ENCODE assay signal across 22 mouse cellular contexts in genomic region chr5:29244769-29245168, GRCm38 (mm10). TPM values are rescaled to one million over a fixed set of nuclear protein-coding genes. Genes with fewer than 3 reads are reported as not detected.
A peak's percentile ranks its signal among the peaks of the same experiment; 100 is the strongest.
DNase-seq lines count a peak whose midpoint lies in the region; ATAC-seq and TF ChIP-seq lines count a peak whose summit lies in the region.
"Had no signal": no experiment of that assay in that cellular context is flagged by ENCODE, and none has a peak within 500 bp of the region (broad histone marks: within the 10 kb centered on the region; RNA-seq: fewer than 3 reads in every experiment).

No protein-coding gene starts in this region.

- no peak overlapping the region for H3K27ac ChIP-seq in forebrain, embryonic 13.5 days
- H3K27ac ChIP-seq in forebrain, embryonic 12.5 days: no peak overlapping the region
- no peak overlapping the region for H3K27ac ChIP-seq in hindbrain, embryonic 16.5 days (ENCODE audit: low read depth, low read length)
- no peak overlapping the region for H3K27ac ChIP-seq in hindbrain, embryonic 13.5 days
- H3K27ac ChIP-seq in forebrain, postnatal 0 days (ENCODE audit: low read depth, low read length): no peak overlapping the region
- no peak overlapping the region for H3K27ac ChIP-seq in kidney, embryonic 16.5 days (ENCODE audit: low read length)
- H3K27ac ChIP-seq: embryonic facial prominence, embryonic 13.5 days; gastrocnemius, adult 2 months; heart, embryonic 13.5 days; hindbrain, postnatal 0 days had no signal

- H3K9me3 ChIP-seq in forebrain, embryonic 13.5 days (replicated peaks): no peaks in the 10 kb centered on the region
- H3K9me3 ChIP-seq in forebrain, embryonic 12.5 days: no peaks in the 10 kb centered on the region
- peaks cover 3% of the 10 kb centered on the region; the same call in 1 of the 2 replicates for H3K9me3 ChIP-seq in hindbrain, embryonic 16.5 days (ENCODE audit: control insufficient read depth, low read length)
- H3K9me3 ChIP-seq in hindbrain, embryonic 13.5 days: no peaks in the 10 kb centered on the region
- H3K9me3 ChIP-seq in forebrain, postnatal 0 days (ENCODE audit: low read length): no peaks in the 10 kb centered on the region
- no peaks in the 10 kb centered on the region for H3K9me3 ChIP-seq in kidney, embryonic 16.5 days (ENCODE audit: low read length)
- H3K9me3 ChIP-seq: embryonic facial prominence, embryonic 13.5 days; G1E; heart, embryonic 13.5 days had no signal

- no peaks in the 10 kb centered on the region for H3K4me1 ChIP-seq in forebrain, embryonic 13.5 days
- no peaks in the 10 kb centered on the region for H3K4me1 ChIP-seq in forebrain, embryonic 12.5 days
- H3K4me1 ChIP-seq in hindbrain, embryonic 16.5 days (ENCODE audit: control insufficient read depth, insufficient read depth, low read depth, low read length): no peaks in the 10 kb centered on the region
- H3K4me1 ChIP-seq in hindbrain, embryonic 13.5 days (replicated peaks): no peaks in the 10 kb centered on the region
- H3K4me1 ChIP-seq in forebrain, postnatal 0 days (ENCODE audit: insufficient read depth): no peaks in the 10 kb centered on the region
- no peaks in the 10 kb centered on the region for H3K4me1 ChIP-seq in kidney, embryonic 16.5 days (ENCODE audit: insufficient read depth, low read length)
- H3K4me1 ChIP-seq: embryonic facial prominence, embryonic 13.5 days; heart, embryonic 13.5 days had no signal

- no peaks in the 10 kb centered on the region for H3K27me3 ChIP-seq in forebrain, embryonic 13.5 days
- H3K27me3 ChIP-seq in forebrain, embryonic 12.5 days: no peaks in the 10 kb centered on the region
- H3K27me3 ChIP-seq in hindbrain, embryonic 16.5 days (replicated peaks; ENCODE audit: control insufficient read depth, insufficient read depth, low read length): no peaks in the 10 kb centered on the region
- H3K27me3 ChIP-seq in hindbrain, embryonic 13.5 days: no peaks in the 10 kb centered on the region
- no peaks in the 10 kb centered on the region for H3K27me3 ChIP-seq in forebrain, postnatal 0 days (ENCODE audit: insufficient read depth, low read length)
- H3K27me3 ChIP-seq in kidney, embryonic 16.5 days (ENCODE audit: insufficient read depth, low read length): no peaks in the 10 kb centered on the region
- H3K27me3 ChIP-seq: embryonic facial prominence, embryonic 13.5 days; heart, embryonic 13.5 days had no signal

- peak; percentile 51 for DNase-seq in brain, adult 2 months (ENCODE audit: low read depth, low spot score)
- DNase-seq in forebrain, postnatal 0 days: peak; percentile 47
- DNase-seq: adrenal gland, adult 8-10 months; adrenal gland, postnatal 36 days; B cell, adult 2 months; cerebellum, adult 18-20 months; cerebellum, adult 9-11 months; cerebellum, postnatal 36 days; gastrocnemius, adult 2 months; gastrocnemius, postnatal 25 days; heart, postnatal 36 days had no signal

- H3K4me2 ChIP-seq in forebrain, embryonic 13.5 days: no peak overlapping the region
- no peak overlapping the region for H3K4me2 ChIP-seq in forebrain, embryonic 12.5 days
- H3K4me2 ChIP-seq in hindbrain, embryonic 16.5 days (ENCODE audit: low read length): no peak overlapping the region
- no peak overlapping the region for H3K4me2 ChIP-seq in hindbrain, embryonic 13.5 days
- H3K4me2 ChIP-seq in forebrain, postnatal 0 days (ENCODE audit: low read depth): no peak overlapping the region
- H3K4me2 ChIP-seq in kidney, embryonic 16.5 days (replicated peaks; ENCODE audit: low read depth, low read length): no peak overlapping the region
- H3K4me2 ChIP-seq: embryonic facial prominence, embryonic 13.5 days; heart, embryonic 13.5 days had no signal

- no peak for TF ChIP-seq CTCF in forebrain, postnatal 0 days (IDR thresholded peaks at IDR 0.05; ENCODE audit: low read depth)

- no peaks in the 10 kb centered on the region for H3K36me3 ChIP-seq in forebrain, embryonic 13.5 days (ENCODE audit: poor library complexity, severe bottlenecking)
- H3K36me3 ChIP-seq in forebrain, embryonic 12.5 days (replicated peaks): no peaks in the 10 kb centered on the region
- no peaks in the 10 kb centered on the region for H3K36me3 ChIP-seq in hindbrain, embryonic 16.5 days (ENCODE audit: control insufficient read depth, insufficient read depth, low read length)
- H3K36me3 ChIP-seq in hindbrain, embryonic 13.5 days: peaks cover 7% of the 10 kb centered on the region; the same call in 1 of the 2 replicates
- 0 out of 2 replicates have a peak, but pooled peaks cover 4% of the 10 kb centered on the region for H3K36me3 ChIP-seq in forebrain, postnatal 0 days (ENCODE audit: insufficient read depth)
- H3K36me3 ChIP-seq in kidney, embryonic 16.5 days (ENCODE audit: insufficient read depth, low read length): no peaks in the 10 kb centered on the region
- H3K36me3 ChIP-seq: embryonic facial prominence, embryonic 13.5 days; G1E; heart, embryonic 13.5 days had no signal

- peak; percentile 83; the same call in 1 of the 2 replicates for ATAC-seq in forebrain, embryonic 13.5 days
- no peak for ATAC-seq in forebrain, embryonic 12.5 days (ENCODE audit: low FRiP score)
- peak; percentile 37; the same call in 1 of the 2 replicates for ATAC-seq in hindbrain, embryonic 16.5 days
- ATAC-seq in hindbrain, embryonic 13.5 days (ENCODE audit: low FRiP score): no peak
- ATAC-seq in forebrain, postnatal 0 days: peak; percentile 82
- ATAC-seq in kidney, embryonic 16.5 days (ENCODE audit: low FRiP score, low TSS enrichment): no peak
- ATAC-seq: CD4-positive, CD25-positive, alpha-beta regulatory T cell, adult 4 months; hindbrain, postnatal 0 days had no signal

- no peak overlapping the region for H3K4me3 ChIP-seq in forebrain, embryonic 13.5 days
- no peak overlapping the region for H3K4me3 ChIP-seq in forebrain, embryonic 12.5 days (replicated peaks)
- H3K4me3 ChIP-seq in hindbrain, embryonic 16.5 days (ENCODE audit: low read length): no peak overlapping the region
- H3K4me3 ChIP-seq in hindbrain, embryonic 13.5 days: no peak overlapping the region
- no peak overlapping the region for H3K4me3 ChIP-seq in forebrain, postnatal 0 days (ENCODE audit: low read depth, low read length)
- H3K4me3 ChIP-seq in kidney, embryonic 16.5 days (ENCODE audit: low read length): no peak overlapping the region
- H3K4me3 ChIP-seq: embryonic facial prominence, embryonic 13.5 days; gastrocnemius, adult 2 months; heart, embryonic 13.5 days had no signal

- H3K9ac ChIP-seq in forebrain, embryonic 13.5 days: no peak overlapping the region
- no peak overlapping the region for H3K9ac ChIP-seq in forebrain, embryonic 12.5 days
- no peak overlapping the region for H3K9ac ChIP-seq in hindbrain, embryonic 16.5 days (ENCODE audit: low read depth, low read length)
- H3K9ac ChIP-seq in hindbrain, embryonic 13.5 days: no peak overlapping the region
- no peak overlapping the region for H3K9ac ChIP-seq in forebrain, postnatal 0 days
- no peak overlapping the region for H3K9ac ChIP-seq in kidney, embryonic 16.5 days (replicated peaks; ENCODE audit: low read length)
- H3K9ac ChIP-seq: embryonic facial prominence, embryonic 13.5 days; heart, embryonic 13.5 days had no signal

- no CpG with 5 or more reads among the region's 1 CpGs for WGBS in forebrain, embryonic 13.5 days
- WGBS in forebrain, embryonic 12.5 days: no CpG with 5 or more reads among the region's 1 CpGs
- 80% methylated on average over 1 of the region's 1 CpGs for WGBS in hindbrain, embryonic 16.5 days
- no CpG with 5 or more reads among the region's 1 CpGs for WGBS in hindbrain, embryonic 13.5 days
- WGBS in forebrain, postnatal 0 days: 38% methylated on average over 1 of the region's 1 CpGs
- WGBS in kidney, embryonic 16.5 days: no CpG with 5 or more reads among the region's 1 CpGs

RNA-seq across cellular contexts. Expression of gene Rnf32, which starts 49.0 kb away (rescaled TPM):
- polyA plus RNA-seq in forebrain, embryonic 13.5 days (2015; fragmentation: Nextera tagmentation; extraction: Ambion mirVana): 11.8 and 12.0 TPM in 2 replicates
- 9.2 and 9.4 TPM in 2 replicates for polyA plus RNA-seq in forebrain, embryonic 12.5 days (2016; fragmentation: Nextera tagmentation; extraction: Ambion mirVana)
- polyA plus RNA-seq in hindbrain, embryonic 16.5 days (2015; fragmentation: Nextera tagmentation; extraction: Ambion mirVana): 17.1 and 18.3 TPM in 2 replicates
- 12.2 and 13.9 TPM in 2 replicates for polyA plus RNA-seq in hindbrain, embryonic 13.5 days (2015; fragmentation: Nextera tagmentation; extraction: Ambion mirVana)
- total RNA-seq in forebrain, postnatal 0 days (2014; rRNA removed): 17.8 and 19.3 TPM in 2 replicates
- 12.1 and 14.6 TPM in 2 replicates for polyA plus RNA-seq in forebrain, postnatal 0 days (2015; fragmentation: Nextera tagmentation; extraction: Ambion mirVana)
- polyA plus RNA-seq in kidney, embryonic 16.5 days (2015; fragmentation: Nextera tagmentation; extraction: Ambion mirVana): 1.8 and 2.8 TPM in 2 replicates
- total RNA-seq: granulocyte monocyte progenitor cell, adult 5-6 weeks had no signal

Comparison
In these comparisons a context has a peak if more than half of its experiments do, and no peak if none do; other contexts are left out.
1. ATAC-seq: peak in forebrain, embryonic 13.5 days (single experiment), hindbrain, embryonic 16.5 days (single experiment) and forebrain, postnatal 0 days (single experiment); none in forebrain, embryonic 12.5 days (single experiment), hindbrain, embryonic 13.5 days (single experiment) and kidney, embryonic 16.5 days (single experiment).